Mouse (Mus musculus) liver, postnatal 0 days (tissue): ENCODE results near the gene Mttp. TPM values are rescaled to one million over a fixed set of nuclear protein-coding genes. Genes with fewer than 3 reads are reported as not detected.

Source experiments
- ATAC-seq: fragments of 200-750 bp; cut with Nextera tagmentation; 2 replicates; pipeline ENCODE4 v1.8.0; 2017; ENCODE audit warnings: mild to moderate bottlenecking, moderate library complexity
- DNase-seq: peaks from one replicate; pipeline ENCODE4 v3.0.0-alpha.2; 2016
- H3K27ac ChIP-seq: fragments of 300-500 bp; sonication (generic); 2 replicates; pipeline ENCODE4 v1.5.1; 2014; ENCODE audit warnings: antibody characterized with exemption, moderate library complexity, mild to moderate bottlenecking, low read depth
- H3K27me3 ChIP-seq: fragments of 300-500 bp; sonication (generic); 2 replicates; pipeline ENCODE4 v1.6.1; 2014; ENCODE audit warnings: low read length, control low read depth, mixed read lengths; ENCODE audit not compliant: insufficient read depth
- H3K36me3 ChIP-seq: fragments of 300-500 bp; sonication (generic); replicated peaks from 2 replicates; pipeline ENCODE4 v1.6.1; 2014; ENCODE audit warnings: mild to moderate bottlenecking, control low read depth, low read length, moderate library complexity, mixed read lengths; ENCODE audit not compliant: insufficient read depth
- H3K4me1 ChIP-seq: fragments of 300-500 bp; sonication (generic); 2 replicates; pipeline ENCODE4 v1.6.1; 2014; ENCODE audit warnings: antibody characterized with exemption, mild to moderate bottlenecking, control low read depth; ENCODE audit not compliant: insufficient read depth
- H3K4me2 ChIP-seq: fragments of 300-500 bp; sonication (generic); 2 replicates; pipeline ENCODE4 v1.6.1; 2014; ENCODE audit warnings: low read depth, mild to moderate bottlenecking, low read length, moderate library complexity, mixed read lengths
- H3K4me3 ChIP-seq: fragments of 300-500 bp; sonication (generic); 2 replicates; pipeline ENCODE4 v1.5.1; 2014; ENCODE audit warnings: low read depth, low read length
- H3K9ac ChIP-seq: fragments of 300-500 bp; sonication (generic); replicated peaks from 2 replicates; pipeline ENCODE4 v1.6.1; 2014; ENCODE audit warnings: mild to moderate bottlenecking, moderate library complexity
- H3K9me3 ChIP-seq: fragments of 300-500 bp; sonication (generic); 2 replicates; pipeline ENCODE4 v1.6.1; 2016; ENCODE audit warnings: mild to moderate bottlenecking, control low read depth, low read length, mixed read lengths
- CTCF ChIP-seq: sonication (generic); IDR thresholded peaks from 2 replicates; pipeline ENCODE4 v1.5.1; 2016; ENCODE audit warnings: antibody characterized with exemption, low read depth
- EP300 ChIP-seq: IDR thresholded peaks from 2 replicates; pipeline ENCODE4 v1.6.1; 2016; ENCODE audit warnings: antibody characterized with exemption, low read depth, mild to moderate bottlenecking
- WGBS: fragments of 180-500 bp; shearing (Covaris S2); extraction: QIAGEN DNeasy Blood & Tissue Kit; methylation state at CpG from one replicate; pipeline ENCODE4 v1.1.7; 2014; ENCODE audit not compliant: insufficient replicate concordance; 5-methylcytosine and 5-hydroxymethylcytosine counted together
- polyA plus RNA-seq: library from polyadenylated mRNA; unstranded; fragments of >200 nt; fragmentation: Nextera tagmentation; extraction: Ambion mirVana; gene quantifications from 2 replicates; pipeline ENCODE4 v1.2.1, GENCODE M21; 2015

Mttp gene
- polyA plus RNA-seq, 1 experiment from 2014 or later: 86.4 TPM

GRCm38 (mm10) chr3:138096263-138097028 lies 48.3 kb downstream of the Mttp start:
- Histone ChIP-seq H3K27me3 (no peaks in the 10 kb centered on the region), H3K27ac (no peak overlapping the region), H3K9ac (no peak overlapping the region), H3K4me2 (no peak overlapping the region), H3K4me1 (no peaks in the 10 kb centered on the region), H3K9me3 (no peaks in the 10 kb centered on the region), H3K4me3 (no peak overlapping the region), H3K36me3 (peaks cover 7% of the 10 kb centered on the region; the same call in 1 of the 2 replicates)
- ATAC-seq (peak; percentile 62), DNase-seq (no peak)
- WGBS: 72% methylated on average over 19 of the region's 19 CpGs
- TF ChIP-seq EP300: no peak
- TF ChIP-seq CTCF: no peak

GRCm38 (mm10) chr3:138095718-138096117 lies 49.0 kb downstream of the Mttp start:
- no peak overlapping the region for H3K4me2 ChIP-seq
- no peak for DNase-seq
- H3K4me1 ChIP-seq: no peaks in the 10 kb centered on the region
- no peak for ATAC-seq
- no peak overlapping the region for H3K9ac ChIP-seq
- no peaks in the 10 kb centered on the region for H3K9me3 ChIP-seq
- WGBS: 67% methylated on average over 10 of the region's 10 CpGs
- peaks cover 7% of the 10 kb centered on the region; the same call in 1 of the 2 replicates for H3K36me3 ChIP-seq
- H3K27ac ChIP-seq: no peak overlapping the region
- H3K4me3 ChIP-seq: no peak overlapping the region
- TF ChIP-seq EP300 (no peak), CTCF (no peak)
- no peaks in the 10 kb centered on the region for H3K27me3 ChIP-seq

- TF ChIP-seq EP300: no peak
- TF ChIP-seq CTCF: no peak
- H3K9me3 ChIP-seq: no peaks in the 10 kb centered on the region
- WGBS: 59% methylated on average over 3 of the region's 3 CpGs
- no peaks in the 10 kb centered on the region for H3K4me1 ChIP-seq
- no peaks in the 10 kb centered on the region for H3K27me3 ChIP-seq
- H3K4me3 ChIP-seq: no peak overlapping the region
- ATAC-seq (no peak), DNase-seq (no peak)
- H3K9ac ChIP-seq: no peak overlapping the region
- H3K4me2 ChIP-seq: no peak overlapping the region
- no peak overlapping the region for H3K27ac ChIP-seq
- H3K36me3 ChIP-seq: peaks cover 7% of the 10 kb centered on the region; the same call in 1 of the 2 replicates
These were observed 49.5 kb downstream of the Mttp start for GRCm38 (mm10) chr3:138095301-138095700.

GRCm38 (mm10) chr3:138083896-138084295 lies 60.9 kb downstream of the Mttp start:
- TF ChIP-seq EP300: no peak
- Histone ChIP-seq H3K9ac (no peak overlapping the region), H3K27me3 (no peaks in the 10 kb centered on the region), H3K4me3 (no peak overlapping the region), H3K4me2 (no peak overlapping the region), H3K9me3 (no peaks in the 10 kb centered on the region), H3K27ac (no peak overlapping the region), H3K4me1 (no peaks in the 10 kb centered on the region), H3K36me3 (no peaks in the 10 kb centered on the region)
- DNase-seq: no peak
- no peak for ATAC-seq
- 78% methylated on average over 4 of the region's 4 CpGs for WGBS

- no peak for DNase-seq
These were observed 61.6 kb downstream of the Mttp start for GRCm38 (mm10) chr3:138083073-138083637.

GRCm38 (mm10) chr3:138078701-138079100 lies 66.1 kb downstream of the Mttp start:
- no peak for TF ChIP-seq CTCF
- no peak for TF ChIP-seq EP300
- ATAC-seq (no peak), DNase-seq (no peak)
- WGBS: 62% methylated on average over 1 of the region's 1 CpGs
- no peak overlapping the region for H3K4me3 ChIP-seq
- H3K27ac ChIP-seq: no peak overlapping the region
- H3K9ac ChIP-seq: no peak overlapping the region
- no peaks in the 10 kb centered on the region for H3K36me3 ChIP-seq
- H3K4me2 ChIP-seq: no peak overlapping the region
- no peaks in the 10 kb centered on the region for H3K27me3 ChIP-seq
- H3K4me1 ChIP-seq: no peaks in the 10 kb centered on the region
- H3K9me3 ChIP-seq: no peaks in the 10 kb centered on the region

More at GRCm38 (mm10) chr3:138083073-138083637, 61.6 kb downstream of the Mttp start:
- H3K9ac ChIP-seq: no peak overlapping the region
- H3K9me3 ChIP-seq: no peaks in the 10 kb centered on the region
- H3K4me3 ChIP-seq: no peak overlapping the region
- no peak for ATAC-seq
- no peaks in the 10 kb centered on the region for H3K4me1 ChIP-seq
- no peak overlapping the region for H3K27ac ChIP-seq
- H3K27me3 ChIP-seq: no peaks in the 10 kb centered on the region
- WGBS: 85% methylated on average over 1 of the region's 1 CpGs
- no peak overlapping the region for H3K4me2 ChIP-seq
- H3K36me3 ChIP-seq: no peaks in the 10 kb centered on the region
- TF ChIP-seq CTCF: no peak
- no peak for TF ChIP-seq EP300
